ENCODE assay signal across 10 mouse cellular contexts in genomic region chr4:133213661-133214060, GRCm38 (mm10). TPM values are rescaled to one million over a fixed set of nuclear protein-coding genes. Genes with fewer than 3 reads are reported as not detected.
A peak's percentile ranks its signal among the peaks of the same experiment; 100 is the strongest.
DNase-seq lines count a peak whose midpoint lies in the region; ATAC-seq and TF ChIP-seq lines count a peak whose summit lies in the region.
"Had no signal": no experiment of that assay in that cellular context is flagged by ENCODE, and none has a peak within 500 bp of the region (broad histone marks: within the 10 kb centered on the region; RNA-seq: fewer than 3 reads in every experiment).

No protein-coding gene starts in this region.

- H3K36me3 ChIP-seq in lung, postnatal 0 days (ENCODE audit: insufficient read depth, low read length) = no peaks in the 10 kb centered on the region
- no peaks in the 10 kb centered on the region for H3K36me3 ChIP-seq in forebrain, embryonic 12.5 days (replicated peaks)
- no peaks in the 10 kb centered on the region for H3K36me3 ChIP-seq in intestine, postnatal 0 days (ENCODE audit: control insufficient read depth, insufficient read depth)
- no peaks in the 10 kb centered on the region for H3K36me3 ChIP-seq in stomach, embryonic 15.5 days

- no peak for TF ChIP-seq EP300 in lung, postnatal 0 days (IDR thresholded peaks at IDR 0.05)

- no peaks in the 10 kb centered on the region for H3K9me3 ChIP-seq in lung, postnatal 0 days (ENCODE audit: low read length)
- no peaks in the 10 kb centered on the region for H3K9me3 ChIP-seq in forebrain, embryonic 12.5 days
- H3K9me3 ChIP-seq in intestine, postnatal 0 days (ENCODE audit: control insufficient read depth) = no peaks in the 10 kb centered on the region
- H3K9me3 ChIP-seq in stomach, embryonic 15.5 days = no peaks in the 10 kb centered on the region

- no peak overlapping the region for H3K4me3 ChIP-seq in lung, postnatal 0 days (ENCODE audit: low read depth, low read length)
- peak overlapping the region; percentile 61 for H3K4me3 ChIP-seq in forebrain, embryonic 12.5 days (replicated peaks)
- H3K4me3 ChIP-seq in intestine, postnatal 0 days (ENCODE audit: low read depth, low read length) = peak overlapping the region; percentile 61; the same call in 1 of the 2 replicates
- peak overlapping the region; percentile 55; the same call in 1 of the 2 replicates for H3K4me3 ChIP-seq in stomach, embryonic 15.5 days (replicated peaks)

- WGBS in lung, postnatal 0 days = 18% methylated on average over 10 of the region's 10 CpGs
- WGBS in forebrain, embryonic 12.5 days = 6% methylated on average over 10 of the region's 10 CpGs
- 22% methylated on average over 10 of the region's 10 CpGs for WGBS in intestine, postnatal 0 days
- WGBS in stomach, embryonic 15.5 days = 26% methylated on average over 10 of the region's 10 CpGs

- H3K27me3 ChIP-seq in lung, postnatal 0 days (replicated peaks; ENCODE audit: insufficient read depth, low read length) = 0 out of 2 replicates have a peak, but pooled peaks cover 3% of the 10 kb centered on the region
- H3K27me3 ChIP-seq in forebrain, embryonic 12.5 days = peaks cover 61% of the 10 kb centered on the region
- H3K27me3 ChIP-seq in intestine, postnatal 0 days (replicated peaks; ENCODE audit: control insufficient read depth, insufficient read depth, low read length) = peaks cover 23% of the 10 kb centered on the region
- peaks cover 37% of the 10 kb centered on the region for H3K27me3 ChIP-seq in stomach, embryonic 15.5 days (replicated peaks)

- H3K9ac ChIP-seq in lung, postnatal 0 days (replicated peaks; ENCODE audit: low read depth) = no peak overlapping the region
- H3K9ac ChIP-seq in forebrain, embryonic 12.5 days = no peak overlapping the region
- no peak overlapping the region for H3K9ac ChIP-seq in intestine, postnatal 0 days (ENCODE audit: low read depth, low read length)
- H3K9ac ChIP-seq in stomach, embryonic 15.5 days = no peak overlapping the region

- DNase-seq in lung, postnatal 0 days (ENCODE audit: low spot score) = peak; percentile 21
- DNase-seq in lung, postnatal 25 days (ENCODE audit: low spot score) = no peak
- no peak for DNase-seq in layer of hippocampus, adult 8-10 months (ENCODE audit: low spot score in 2 of 2)
- no peak for DNase-seq in B cell, adult 2 months
- DNase-seq: left cerebral cortex, postnatal 4 days had no signal

- no peak overlapping the region for H3K27ac ChIP-seq in lung, postnatal 0 days (ENCODE audit: low read length)
- H3K27ac ChIP-seq in forebrain, embryonic 12.5 days = no peak overlapping the region
- H3K27ac ChIP-seq in intestine, postnatal 0 days (ENCODE audit: low read depth, low read length) = no peak overlapping the region
- no peak overlapping the region for H3K27ac ChIP-seq in stomach, embryonic 15.5 days

- ATAC-seq in lung, postnatal 0 days = 0 out of 2 replicates have a peak, but pooled peaks have one; percentile 3
- ATAC-seq in forebrain, embryonic 12.5 days (ENCODE audit: low FRiP score) = no peak
- ATAC-seq in intestine, postnatal 0 days = no peak
- no peak for ATAC-seq in stomach, embryonic 15.5 days (ENCODE audit: insufficient read depth, low FRiP score, low read depth)

- H3K4me1 ChIP-seq in lung, postnatal 0 days (ENCODE audit: insufficient read depth, low read depth, low read length) = 0 out of 2 replicates have a peak, but pooled peaks cover 4% of the 10 kb centered on the region
- H3K4me1 ChIP-seq in forebrain, embryonic 12.5 days = peaks cover 24% of the 10 kb centered on the region
- H3K4me1 ChIP-seq in intestine, postnatal 0 days (replicated peaks; ENCODE audit: control insufficient read depth, insufficient read depth, low read length) = peaks cover 9% of the 10 kb centered on the region
- H3K4me1 ChIP-seq in stomach, embryonic 15.5 days = peaks cover 21% of the 10 kb centered on the region

- H3K4me2 ChIP-seq in lung, postnatal 0 days (replicated peaks; ENCODE audit: low read depth, low read length) = peak overlapping the region; percentile 99; the same call in 1 of the 2 replicates
- peak overlapping the region; percentile 98 for H3K4me2 ChIP-seq in forebrain, embryonic 12.5 days
- H3K4me2 ChIP-seq in intestine, postnatal 0 days (replicated peaks; ENCODE audit: low read depth) = peak overlapping the region; percentile 100; the same call in 1 of the 2 replicates
- peak overlapping the region; percentile 99 for H3K4me2 ChIP-seq in stomach, embryonic 15.5 days

- TF ChIP-seq CTCF in lung, postnatal 0 days (IDR thresholded peaks at IDR 0.05) = no peak
- TF ChIP-seq CTCF in intestine, postnatal 0 days (IDR thresholded peaks at IDR 0.05; ENCODE audit: low read depth) = no peak

RNA-seq across cellular contexts. Expression of gene Gpr3, which starts 1.3 kb away (rescaled TPM):
- polyA plus RNA-seq in lung, postnatal 0 days (2015; fragmentation: Nextera tagmentation; extraction: Ambion mirVana) = not detected in 2 replicates
- polyA plus RNA-seq in forebrain, embryonic 12.5 days (2016; fragmentation: Nextera tagmentation; extraction: Ambion mirVana) = 0.14 and 0.29 TPM in 2 replicates
- polyA plus RNA-seq in intestine, postnatal 0 days (2015; fragmentation: Nextera tagmentation; extraction: Ambion mirVana) = 0.05 TPM in 1 of 2 replicates, not detected in the other
- 0.13 and 0.23 TPM in 2 replicates for polyA plus RNA-seq in stomach, embryonic 15.5 days (2015; fragmentation: Nextera tagmentation; extraction: Ambion mirVana)
- 1 to 10 TPM; 4.3 to 8.0 (median 6.5) TPM for total RNA-seq in layer of hippocampus, adult 8-10 months (2022)
- total RNA-seq: common myeloid progenitor, adult 5-6 weeks had no signal
- polyA plus RNA-seq: thymus, postnatal 0 days had no signal

RNA-seq across cellular contexts. Expression of gene Cd164l2, which starts 1.7 kb away (rescaled TPM):
- 8.7 and 10.3 TPM in 2 replicates for polyA plus RNA-seq in lung, postnatal 0 days (2015; fragmentation: Nextera tagmentation; extraction: Ambion mirVana)
- 0.47 and 0.50 TPM in 2 replicates for polyA plus RNA-seq in forebrain, embryonic 12.5 days (2016; fragmentation: Nextera tagmentation; extraction: Ambion mirVana)
- polyA plus RNA-seq in intestine, postnatal 0 days (2015; fragmentation: Nextera tagmentation; extraction: Ambion mirVana) = 0.58 and 0.94 TPM in 2 replicates
- 6.8 and 7.8 TPM in 2 replicates for polyA plus RNA-seq in stomach, embryonic 15.5 days (2015; fragmentation: Nextera tagmentation; extraction: Ambion mirVana)
- total RNA-seq in layer of hippocampus, adult 8-10 months (2022) = 1 to 10 TPM; 3.3 to 4.3 (median 3.9) TPM
- total RNA-seq: common myeloid progenitor, adult 5-6 weeks had no signal

RNA-seq across cellular contexts. Expression of gene Map3k6, which starts 27.0 kb away (rescaled TPM):
- 7.8 and 18.7 TPM in 2 replicates for polyA plus RNA-seq in lung, postnatal 0 days (2015; fragmentation: Nextera tagmentation; extraction: Ambion mirVana)
- polyA plus RNA-seq in forebrain, embryonic 12.5 days (2016; fragmentation: Nextera tagmentation; extraction: Ambion mirVana) = 1.3 TPM in 2 replicates
- polyA plus RNA-seq in intestine, postnatal 0 days (2015; fragmentation: Nextera tagmentation; extraction: Ambion mirVana) = 1.8 TPM in 2 replicates
- 5.0 and 8.6 TPM in 2 replicates for polyA plus RNA-seq in stomach, embryonic 15.5 days (2015; fragmentation: Nextera tagmentation; extraction: Ambion mirVana)
- total RNA-seq in layer of hippocampus, adult 8-10 months (2022) = 1 to 10 TPM; 4.8 to 6.1 (median 5.8) TPM

RNA-seq across cellular contexts. Expression of gene Sytl1, which starts 49.3 kb away (rescaled TPM):
- polyA plus RNA-seq in lung, postnatal 0 days (2015; fragmentation: Nextera tagmentation; extraction: Ambion mirVana) = 3.1 and 3.3 TPM in 2 replicates
- 0.74 and 0.80 TPM in 2 replicates for polyA plus RNA-seq in forebrain, embryonic 12.5 days (2016; fragmentation: Nextera tagmentation; extraction: Ambion mirVana)
- polyA plus RNA-seq in intestine, postnatal 0 days (2015; fragmentation: Nextera tagmentation; extraction: Ambion mirVana) = 1.6 and 1.8 TPM in 2 replicates
- polyA plus RNA-seq in stomach, embryonic 15.5 days (2015; fragmentation: Nextera tagmentation; extraction: Ambion mirVana) = 17.0 and 29.0 TPM in 2 replicates
- total RNA-seq in layer of hippocampus, adult 8-10 months (2022) = 1 to 10 TPM in 3 of 4 experiments, under 1 TPM in 1; 0.84 to 1.4 (median 1.4) TPM
